Mouse (Mus musculus): Measurements from ENCODE around the gene Tpcn2.

DNA sequence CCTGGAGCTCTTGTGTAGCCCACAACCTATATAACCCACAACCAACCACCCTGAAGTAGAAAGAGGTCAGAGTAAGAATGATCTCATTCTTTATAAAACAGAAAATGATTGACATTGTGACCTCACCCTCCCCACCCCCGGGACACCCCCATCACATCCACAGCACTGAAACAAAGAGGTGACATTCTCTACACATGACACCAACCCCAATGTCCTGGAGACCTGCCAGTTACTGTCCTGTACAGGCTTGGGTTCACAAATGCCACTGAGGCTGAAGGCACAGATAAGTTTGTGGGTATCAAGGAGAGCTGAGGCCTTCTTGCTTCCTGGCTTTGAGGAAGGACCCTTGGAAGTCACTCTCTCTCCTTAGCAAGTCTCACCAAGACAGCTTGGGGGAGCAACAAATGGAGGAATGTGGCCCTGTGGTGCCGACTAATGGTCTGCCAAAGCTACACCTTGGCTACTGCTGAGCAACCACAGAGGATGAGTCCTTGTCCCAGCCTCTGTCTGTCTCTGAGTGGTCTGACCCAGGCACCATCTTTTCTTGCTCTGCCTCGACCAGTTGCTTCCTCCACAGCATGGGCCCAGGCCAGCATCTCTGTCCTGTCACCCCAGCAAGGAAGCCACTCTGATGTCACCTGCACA, 29.7 kb downstream of the Tpcn2 start:
- TF ChIP-seq GATA1 (IDR thresholded peaks at IDR 0.05; ENCODE audit: low read length) (no peak), TAL1 (IDR thresholded peaks at IDR 0.05; ENCODE audit: low read length) (no peak)
